Mouse (Mus musculus): Measurements from ENCODE around the gene Pfkp. TPM values are rescaled to one million over a fixed set of nuclear protein-coding genes. Genes with fewer than 3 reads are reported as not detected.

The Pfkp gene
- polyA plus RNA-seq, 1 experiment from 2014 or later, result 141 TPM

GRCm38 (mm10) chr13:6647067-6647991, 1.2 kb downstream of the Pfkp start:
- Histone ChIP-seq H3K36me3 (no peaks in the 10 kb centered on the region), H3K4me3 (replicated peaks) (peak overlapping the region; percentile 67), H3K27me3 (peaks cover 17% of the 10 kb centered on the region; the same call in 1 of the 2 replicates), H3K4me2 (replicated peaks) (peak overlapping the region; percentile 98), H3K9ac (replicated peaks) (peak overlapping the region; percentile 75), H3K27ac (peak overlapping the region; percentile 56), H3K9me3 (no peaks in the 10 kb centered on the region), H3K4me1 (replicated peaks) (peaks cover 21% of the 10 kb centered on the region)
- peak; percentile 52 for ATAC-seq
- under 1% methylated on average over 39 of the region's 39 CpGs for WGBS

- peak overlapping the region; percentile 75 for H3K9ac ChIP-seq (replicated peaks)
- peak overlapping the region; percentile 67 for H3K4me3 ChIP-seq (replicated peaks)
- WGBS, result 49% methylated on average over 3 of the region's 3 CpGs
- peaks cover 21% of the 10 kb centered on the region for H3K4me1 ChIP-seq (replicated peaks)
- no peak for ATAC-seq
- H3K27ac ChIP-seq, result peak overlapping the region; percentile 56
- no peaks in the 10 kb centered on the region for H3K9me3 ChIP-seq
- H3K36me3 ChIP-seq, result no peaks in the 10 kb centered on the region
- H3K27me3 ChIP-seq, result peaks cover 17% of the 10 kb centered on the region; the same call in 1 of the 2 replicates
- H3K4me2 ChIP-seq (replicated peaks), result peak overlapping the region; percentile 98
These were observed 1.9 kb downstream of the Pfkp start for GRCm38 (mm10) chr13:6646674-6647066.

GRCm38 (mm10) chr13:6646266-6646665, 2.3 kb downstream of the Pfkp start:
- Histone ChIP-seq H3K4me1 (replicated peaks) (peaks cover 21% of the 10 kb centered on the region), H3K9ac (replicated peaks) (no peak overlapping the region), H3K4me2 (replicated peaks) (peak overlapping the region; percentile 98), H3K4me3 (replicated peaks) (peak overlapping the region; percentile 67; the same call in 1 of the 2 replicates), H3K27ac (no peak overlapping the region), H3K27me3 (peaks cover 17% of the 10 kb centered on the region; the same call in 1 of the 2 replicates), H3K9me3 (no peaks in the 10 kb centered on the region), H3K36me3 (no peaks in the 10 kb centered on the region)
- WGBS, result 69% methylated on average over 2 of the region's 2 CpGs
- ATAC-seq, result no peak

GRCm38 (mm10) chr13:6643968-6644367, 4.6 kb downstream of the Pfkp start:
- no peak overlapping the region for H3K4me2 ChIP-seq (replicated peaks)
- no peak for ATAC-seq
- peaks cover 18% of the 10 kb centered on the region for H3K4me1 ChIP-seq (replicated peaks)
- no peak overlapping the region for H3K9ac ChIP-seq (replicated peaks)
- H3K36me3 ChIP-seq, result no peaks in the 10 kb centered on the region
- no peak overlapping the region for H3K4me3 ChIP-seq (replicated peaks)
- 83% methylated on average over 5 of the region's 5 CpGs for WGBS
- H3K27ac ChIP-seq, result no peak overlapping the region
- no peaks in the 10 kb centered on the region for H3K9me3 ChIP-seq
- H3K27me3 ChIP-seq, result peaks cover 8% of the 10 kb centered on the region; the same call in 1 of the 2 replicates

GRCm38 (mm10) chr13:6643026-6643425, 5.6 kb downstream of the Pfkp start:
- WGBS, result 92% methylated on average over 4 of the region's 4 CpGs

GRCm38 (mm10) chr13:6642453-6642852, 6.1 kb downstream of the Pfkp start:
- Histone ChIP-seq H3K4me3 (replicated peaks) (no peak overlapping the region), H3K4me1 (replicated peaks) (peaks cover 6% of the 10 kb centered on the region), H3K27ac (no peak overlapping the region), H3K9me3 (no peaks in the 10 kb centered on the region), H3K36me3 (no peaks in the 10 kb centered on the region), H3K27me3 (peaks cover 8% of the 10 kb centered on the region; the same call in 1 of the 2 replicates), H3K9ac (replicated peaks) (no peak overlapping the region), H3K4me2 (replicated peaks) (no peak overlapping the region)
- no peak for ATAC-seq
- WGBS, result 86% methylated on average over 5 of the region's 5 CpGs

More at GRCm38 (mm10) chr13:6643026-6643425, 5.6 kb downstream of the Pfkp start:
- Histone ChIP-seq H3K27me3 (peaks cover 8% of the 10 kb centered on the region; the same call in 1 of the 2 replicates), H3K9me3 (no peaks in the 10 kb centered on the region), H3K27ac (no peak overlapping the region), H3K36me3 (no peaks in the 10 kb centered on the region), H3K4me2 (replicated peaks) (no peak overlapping the region), H3K4me1 (replicated peaks) (peaks cover 11% of the 10 kb centered on the region), H3K4me3 (replicated peaks) (no peak overlapping the region), H3K9ac (replicated peaks) (no peak overlapping the region)
- no peak for ATAC-seq

GRCm38 (mm10) chr13:6641497-6641896, 7.1 kb downstream of the Pfkp start:
- H3K4me1 ChIP-seq (replicated peaks), result peaks cover 3% of the 10 kb centered on the region
- no peak overlapping the region for H3K9ac ChIP-seq (replicated peaks)
- no peak overlapping the region for H3K27ac ChIP-seq
- ATAC-seq, result no peak
- H3K4me3 ChIP-seq (replicated peaks), result no peak overlapping the region
- H3K36me3 ChIP-seq, result no peaks in the 10 kb centered on the region
- H3K27me3 ChIP-seq, result peaks cover 8% of the 10 kb centered on the region; the same call in 1 of the 2 replicates
- H3K9me3 ChIP-seq, result no peaks in the 10 kb centered on the region
- no peak overlapping the region for H3K4me2 ChIP-seq (replicated peaks)
- 93% methylated on average over 1 of the region's 1 CpGs for WGBS

- Histone ChIP-seq H3K27me3 (no peaks in the 10 kb centered on the region), H3K9me3 (no peaks in the 10 kb centered on the region), H3K4me2 (replicated peaks) (no peak overlapping the region), H3K4me3 (replicated peaks) (no peak overlapping the region), H3K4me1 (replicated peaks) (peaks cover 4% of the 10 kb centered on the region), H3K9ac (replicated peaks) (no peak overlapping the region), H3K27ac (no peak overlapping the region), H3K36me3 (no peaks in the 10 kb centered on the region)
- 88% methylated on average over 5 of the region's 5 CpGs for WGBS
- no peak for ATAC-seq
These were observed 9.0 kb downstream of the Pfkp start for GRCm38 (mm10) chr13:6639507-6640030.

- Histone ChIP-seq H3K4me1 (replicated peaks) (peaks cover 4% of the 10 kb centered on the region), H3K27ac (no peak overlapping the region), H3K4me2 (replicated peaks) (no peak overlapping the region), H3K4me3 (replicated peaks) (no peak overlapping the region), H3K27me3 (no peaks in the 10 kb centered on the region), H3K36me3 (no peaks in the 10 kb centered on the region), H3K9me3 (no peaks in the 10 kb centered on the region), H3K9ac (replicated peaks) (no peak overlapping the region)
- ATAC-seq, result no peak
- 90% methylated on average over 3 of the region's 3 CpGs for WGBS
These were observed 9.6 kb downstream of the Pfkp start for GRCm38 (mm10) chr13:6638976-6639375.

- no peaks in the 10 kb centered on the region for H3K27me3 ChIP-seq
- H3K9ac ChIP-seq (replicated peaks), result no peak overlapping the region
- ATAC-seq, result no peak
- peaks cover 4% of the 10 kb centered on the region for H3K4me1 ChIP-seq (replicated peaks)
- WGBS, result 52% methylated on average over 1 of the region's 1 CpGs
- no peaks in the 10 kb centered on the region for H3K36me3 ChIP-seq
- H3K4me3 ChIP-seq (replicated peaks), result no peak overlapping the region
- H3K27ac ChIP-seq, result no peak overlapping the region
- H3K4me2 ChIP-seq (replicated peaks), result no peak overlapping the region
- H3K9me3 ChIP-seq, result no peaks in the 10 kb centered on the region
These were observed 10.2 kb downstream of the Pfkp start for GRCm38 (mm10) chr13:6638425-6638824.

- WGBS, result 89% methylated on average over 7 of the region's 7 CpGs
- no peak overlapping the region for H3K4me2 ChIP-seq (replicated peaks)
- H3K27ac ChIP-seq, result no peak overlapping the region
- no peak for ATAC-seq
- H3K27me3 ChIP-seq, result no peaks in the 10 kb centered on the region
- no peaks in the 10 kb centered on the region for H3K36me3 ChIP-seq
- H3K9ac ChIP-seq (replicated peaks), result no peak overlapping the region
- H3K4me1 ChIP-seq (replicated peaks), result peaks cover 4% of the 10 kb centered on the region
- no peaks in the 10 kb centered on the region for H3K9me3 ChIP-seq
- no peak overlapping the region for H3K4me3 ChIP-seq (replicated peaks)
These were observed 10.9 kb downstream of the Pfkp start for GRCm38 (mm10) chr13:6637534-6638124.

- ATAC-seq, result no peak
These were observed 11.6 kb downstream of the Pfkp start for GRCm38 (mm10) chr13:6636976-6637375.

More at GRCm38 (mm10) chr13:6636976-6637375, 11.6 kb downstream of the Pfkp start:
- Histone ChIP-seq H3K4me3 (replicated peaks) (no peak overlapping the region), H3K9me3 (no peaks in the 10 kb centered on the region), H3K4me1 (replicated peaks) (peaks cover 4% of the 10 kb centered on the region), H3K36me3 (no peaks in the 10 kb centered on the region), H3K4me2 (replicated peaks) (no peak overlapping the region), H3K9ac (replicated peaks) (no peak overlapping the region), H3K27me3 (no peaks in the 10 kb centered on the region), H3K27ac (no peak overlapping the region)
- 85% methylated on average over 4 of the region's 4 CpGs for WGBS
